In the genomic region with DNA sequence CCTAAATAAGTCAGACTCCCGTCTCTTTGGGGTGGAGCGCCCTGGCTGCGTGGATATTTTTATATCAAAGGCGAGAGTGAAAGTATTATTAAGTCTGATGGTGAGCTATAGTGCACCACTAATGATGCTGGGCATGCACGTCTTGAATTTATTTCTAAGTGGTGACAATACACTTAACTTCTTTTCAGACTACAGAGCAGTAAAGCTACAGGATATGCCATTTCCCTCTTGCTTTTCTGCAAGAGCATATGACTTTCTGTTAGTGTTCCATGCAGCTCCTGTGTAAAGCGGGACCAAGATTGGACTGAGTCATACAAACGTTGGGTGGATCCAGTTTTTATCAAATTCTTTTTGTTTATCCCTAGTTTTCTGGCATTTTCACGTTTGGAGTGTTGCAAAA, we compare ENCODE assay signal across 8 mouse cellular contexts. TPM values are rescaled to one million over a fixed set of nuclear protein-coding genes. Genes with fewer than 3 reads are reported as not detected.
DNase-seq lines count a peak whose midpoint lies in the region; ATAC-seq and TF ChIP-seq lines count a peak whose summit lies in the region.

No protein-coding gene starts in this region.

- ATAC-seq in hindbrain, postnatal 0 days: no peak
- no peak for ATAC-seq in midbrain, embryonic 12.5 days (ENCODE audit: low FRiP score, low read depth)

- H3K4me1 ChIP-seq in hindbrain, postnatal 0 days (ENCODE audit: insufficient read depth, low read length): peaks cover 12% of the 10 kb centered on the region; the same call in 1 of the 2 replicates
- H3K4me1 ChIP-seq in midbrain, embryonic 12.5 days: peaks cover 32% of the 10 kb centered on the region

- WGBS in hindbrain, postnatal 0 days: 15% methylated on average over 8 of the region's 8 CpGs
- WGBS in midbrain, embryonic 12.5 days: 22% methylated on average over 8 of the region's 8 CpGs

- peak overlapping the region; percentile 86 for H3K27ac ChIP-seq in hindbrain, postnatal 0 days
- peak overlapping the region; percentile 80 for H3K27ac ChIP-seq in midbrain, embryonic 12.5 days (replicated peaks)

- no peaks in the 10 kb centered on the region for H3K36me3 ChIP-seq in hindbrain, postnatal 0 days (ENCODE audit: insufficient read depth, low read length)
- peaks cover 13% of the 10 kb centered on the region for H3K36me3 ChIP-seq in midbrain, embryonic 12.5 days

- H3K4me2 ChIP-seq in hindbrain, postnatal 0 days (ENCODE audit: low read depth, low read length): peak overlapping the region; percentile 100
- H3K4me2 ChIP-seq in midbrain, embryonic 12.5 days (replicated peaks): peak overlapping the region; percentile 97

- peak overlapping the region; percentile 43 for H3K9ac ChIP-seq in hindbrain, postnatal 0 days (replicated peaks; ENCODE audit: low read length)
- peak overlapping the region; percentile 53; the same call in 1 of the 2 replicates for H3K9ac ChIP-seq in midbrain, embryonic 12.5 days (replicated peaks)

- H3K27me3 ChIP-seq in hindbrain, postnatal 0 days (ENCODE audit: insufficient read depth, low read length): no peaks in the 10 kb centered on the region
- H3K27me3 ChIP-seq in midbrain, embryonic 12.5 days: no peaks in the 10 kb centered on the region

- DNase-seq in cerebellum, adult 11 months: peak; percentile 25
- DNase-seq in cerebellum, adult 11-12 months: no peak
- peak; percentile 59 for DNase-seq in 3T3-L1 (ENCODE audit: low read depth, low spot score)
- DNase-seq in fibroblast of lung, adult 2 months (ENCODE audit: low read depth): peak; percentile 19
- peak; percentile 8 for DNase-seq in hindbrain, postnatal 0 days (ENCODE audit: low spot score)
- no peak for DNase-seq in embryo, embryonic 9.5 days (ENCODE audit: extremely low spot score)
- DNase-seq in right cerebral cortex, adult 18-20 months: no peak

- TF ChIP-seq CTCF in hindbrain, postnatal 0 days (IDR thresholded peaks at IDR 0.05; ENCODE audit: low read depth): no peak

- H3K9me3 ChIP-seq in hindbrain, postnatal 0 days (ENCODE audit: low read length): no peaks in the 10 kb centered on the region
- H3K9me3 ChIP-seq in midbrain, embryonic 12.5 days: no peaks in the 10 kb centered on the region

- peak overlapping the region; percentile 70 for H3K4me3 ChIP-seq in hindbrain, postnatal 0 days (ENCODE audit: low read length)
- peak overlapping the region; percentile 76 for H3K4me3 ChIP-seq in midbrain, embryonic 12.5 days

RNA-seq across cellular contexts. Expression of gene Fbxo5, which starts 1.0 kb away (rescaled TPM):
- total RNA-seq in hindbrain, postnatal 0 days (2014; rRNA removed): 5.3 and 8.0 TPM in 2 replicates
- polyA plus RNA-seq in hindbrain, postnatal 0 days (2015; fragmentation: Nextera tagmentation; extraction: Ambion mirVana): 10.0 and 12.0 TPM in 2 replicates
- 69.0 and 71.4 TPM in 2 replicates for polyA plus RNA-seq in midbrain, embryonic 12.5 days (2016; fragmentation: Nextera tagmentation; extraction: Ambion mirVana)

RNA-seq across cellular contexts. Expression of gene Mtrf1l, which starts 17.3 kb away (rescaled TPM):
- total RNA-seq in hindbrain, postnatal 0 days (2014; rRNA removed): 7.3 and 12.2 TPM in 2 replicates
- polyA plus RNA-seq in hindbrain, postnatal 0 days (2015; fragmentation: Nextera tagmentation; extraction: Ambion mirVana): 8.2 and 8.3 TPM in 2 replicates
- polyA plus RNA-seq in midbrain, embryonic 12.5 days (2016; fragmentation: Nextera tagmentation; extraction: Ambion mirVana): 14.5 and 16.2 TPM in 2 replicates

Comparison
In these comparisons a context has a peak if more than half of its experiments do, and no peak if none do; other contexts are left out.
1. DNase-seq: peak in cerebellum, adult 11 months (single experiment), 3T3-L1 (single experiment), fibroblast of lung, adult 2 months (single experiment) and hindbrain, postnatal 0 days (single experiment); none in cerebellum, adult 11-12 months (single experiment), embryo, embryonic 9.5 days (single experiment) and right cerebral cortex, adult 18-20 months (single experiment).